Mouse (Mus musculus) activated CD4-positive, CD25-positive, alpha-beta regulatory T cell, adult 9 weeks (primary cell): Measurements from ENCODE around the gene Nkd2. TPM values are rescaled to one million over a fixed set of nuclear protein-coding genes. Genes with fewer than 3 reads are reported as not detected.

Experiments
- polyA plus RNA-seq: library from polyadenylated mRNA; unstranded; fragments of 100-300 nt; shearing (Covaris generic); gene quantifications from one replicate; pipeline ENCODE4 v1.2.1, GENCODE M21; 2017

Nkd2 gene
- 0.18 TPM for polyA plus RNA-seq

GRCm38 (mm10) chr13:73847465-73847836, at the start of gene Nkd2:
Nkd2 (minus strand) TSS chr13:73847631.

Other genes with a start within 250 kb of the Nkd2 start
- 14.4 TPM for gene Clptm1l, start 243.6 kb downstream of the Nkd2 start, polyA plus RNA-seq
- gene Tert, start 220.7 kb downstream of the Nkd2 start, polyA plus RNA-seq, result 7.9 TPM
- gene Slc6a18, start 169.6 kb downstream of the Nkd2 start, polyA plus RNA-seq, result not detected
- gene Slc6a19, start 142.8 kb downstream of the Nkd2 start, polyA plus RNA-seq, result not detected
- gene Slc12a7, start 114.5 kb downstream of the Nkd2 start, polyA plus RNA-seq, result 78.9 TPM
- gene Trip13, start 90.2 kb upstream of the Nkd2 start, polyA plus RNA-seq, result 3.4 TPM
- gene Brd9, start 90.2 kb upstream of the Nkd2 start, polyA plus RNA-seq, result 70.5 TPM
- gene Zdhhc11, start 116.2 kb upstream of the Nkd2 start, polyA plus RNA-seq, result not detected
- 0.93 TPM for gene Tppp, start 161.8 kb upstream of the Nkd2 start, polyA plus RNA-seq
- gene Cep72, start 214.7 kb upstream of the Nkd2 start, polyA plus RNA-seq, result 7.0 TPM